Mouse (Mus musculus): ENCODE results near the gene Amigo3. TPM values are rescaled to one million over a fixed set of nuclear protein-coding genes. Genes with fewer than 3 reads are reported as not detected.
A peak's percentile ranks its signal among the peaks of the same experiment; 100 is the strongest.

The Amigo3 gene
- polyA plus RNA-seq, 1 experiment from 2014 or later, result 3.1 TPM

DNA sequence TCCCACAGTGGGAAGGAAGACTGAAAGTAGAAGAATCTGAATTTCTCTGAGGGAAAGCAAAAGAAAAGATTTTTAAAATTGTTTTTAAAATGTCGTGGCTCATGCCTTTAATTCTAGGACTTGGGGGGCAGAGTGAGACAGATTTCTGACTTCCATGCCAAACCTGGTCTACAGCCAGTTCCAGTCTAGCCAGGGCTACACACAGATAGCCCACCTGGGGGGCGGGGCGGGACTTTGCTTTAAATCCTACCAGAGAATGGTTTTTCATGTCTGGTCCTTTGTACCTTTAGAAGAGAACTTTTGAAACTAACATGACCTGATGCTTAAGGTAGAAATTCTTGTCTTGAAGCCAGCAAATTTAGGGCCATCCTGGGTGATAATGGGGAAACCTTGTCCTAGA, 29.7 kb upstream of the Amigo3 start:
- H3K36me3 ChIP-seq (ENCODE audit: insufficient read depth), result peaks cover 42% of the 10 kb centered on the region
- no peak overlapping the region for H3K9ac ChIP-seq
- no peaks in the 10 kb centered on the region for H3K4me1 ChIP-seq (ENCODE audit: insufficient read depth)
- H3K9me3 ChIP-seq (ENCODE audit: low read depth, low read length), result no peaks in the 10 kb centered on the region
- DNase-seq, result no peak
- ATAC-seq (ENCODE audit: insufficient read depth), result no peak
- H3K4me2 ChIP-seq, result no peak overlapping the region
- 85% methylated on average over 3 of the region's 3 CpGs for WGBS
- TF ChIP-seq CTCF (IDR thresholded peaks at IDR 0.05; ENCODE audit: low read depth), result no peak
- H3K4me3 ChIP-seq (ENCODE audit: low read depth, low read length), result no peak overlapping the region
- H3K27me3 ChIP-seq (ENCODE audit: insufficient read depth, low read length), result no peaks in the 10 kb centered on the region
- no peak overlapping the region for H3K27ac ChIP-seq (ENCODE audit: low read depth)

DNA sequence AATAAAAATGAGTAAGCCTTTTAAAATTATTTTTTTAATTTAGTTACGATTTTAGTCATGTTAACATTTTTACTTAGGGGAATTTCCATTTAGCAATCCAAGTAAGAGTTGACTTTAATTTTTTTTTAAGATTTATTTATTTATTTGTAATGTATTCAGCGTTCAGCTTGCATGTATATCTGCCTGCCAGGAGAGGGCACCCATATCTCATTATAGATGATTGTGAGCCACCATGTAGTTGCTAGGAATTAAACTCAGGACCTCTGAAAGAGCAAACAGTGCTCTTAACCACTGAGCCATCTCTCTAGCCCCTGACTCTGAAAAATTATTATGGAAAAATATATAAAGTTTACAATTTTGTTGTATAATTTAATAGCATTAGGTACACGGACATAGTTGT, 26.4 kb upstream of the Amigo3 start:
- DNase-seq (no peak), ATAC-seq (ENCODE audit: insufficient read depth) (no peak)
- Histone ChIP-seq H3K36me3 (ENCODE audit: insufficient read depth) (peaks cover 54% of the 10 kb centered on the region), H3K27ac (ENCODE audit: low read depth) (no peak overlapping the region), H3K4me1 (ENCODE audit: insufficient read depth) (no peaks in the 10 kb centered on the region), H3K9me3 (ENCODE audit: low read depth, low read length) (no peaks in the 10 kb centered on the region), H3K27me3 (ENCODE audit: insufficient read depth, low read length) (no peaks in the 10 kb centered on the region), H3K9ac (no peak overlapping the region), H3K4me3 (ENCODE audit: low read depth, low read length) (no peak overlapping the region), H3K4me2 (no peak overlapping the region)
- TF ChIP-seq CTCF (IDR thresholded peaks at IDR 0.05; ENCODE audit: low read depth), result peak; percentile 21; the same call in 1 of the 2 replicates
- 83% methylated on average over 3 of the region's 3 CpGs for WGBS

DNA sequence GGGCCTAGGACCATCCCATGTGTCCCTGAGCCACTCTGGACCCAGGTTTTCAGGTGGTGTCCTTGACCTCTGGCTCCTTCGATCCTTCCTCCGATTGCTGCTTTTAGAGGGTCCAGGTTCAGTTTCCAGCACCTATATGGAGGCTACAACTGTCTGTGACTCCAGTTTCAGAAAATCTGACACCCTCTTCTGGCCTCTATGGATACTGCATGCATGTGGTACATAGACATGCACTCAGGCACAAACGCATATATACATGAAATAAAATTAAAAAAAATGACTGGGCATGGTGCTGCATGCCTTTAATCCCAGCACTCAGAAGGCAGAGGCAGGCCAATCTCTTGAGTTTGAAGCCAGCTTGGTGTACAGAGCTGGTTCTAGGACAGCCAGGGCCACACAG, 25.1 kb upstream of the Amigo3 start:
- Histone ChIP-seq H3K27ac (ENCODE audit: low read depth) (no peak overlapping the region), H3K9me3 (ENCODE audit: low read depth, low read length) (no peaks in the 10 kb centered on the region), H3K4me2 (no peak overlapping the region), H3K4me1 (ENCODE audit: insufficient read depth) (no peaks in the 10 kb centered on the region), H3K4me3 (ENCODE audit: low read depth, low read length) (no peak overlapping the region), H3K36me3 (ENCODE audit: insufficient read depth) (peaks cover 64% of the 10 kb centered on the region), H3K9ac (no peak overlapping the region), H3K27me3 (ENCODE audit: insufficient read depth, low read length) (no peaks in the 10 kb centered on the region)
- ATAC-seq (ENCODE audit: insufficient read depth), result no peak
- DNase-seq, result no peak
- WGBS, result 98% methylated on average over 3 of the region's 3 CpGs
- TF ChIP-seq CTCF (IDR thresholded peaks at IDR 0.05; ENCODE audit: low read depth), result no peak

DNA sequence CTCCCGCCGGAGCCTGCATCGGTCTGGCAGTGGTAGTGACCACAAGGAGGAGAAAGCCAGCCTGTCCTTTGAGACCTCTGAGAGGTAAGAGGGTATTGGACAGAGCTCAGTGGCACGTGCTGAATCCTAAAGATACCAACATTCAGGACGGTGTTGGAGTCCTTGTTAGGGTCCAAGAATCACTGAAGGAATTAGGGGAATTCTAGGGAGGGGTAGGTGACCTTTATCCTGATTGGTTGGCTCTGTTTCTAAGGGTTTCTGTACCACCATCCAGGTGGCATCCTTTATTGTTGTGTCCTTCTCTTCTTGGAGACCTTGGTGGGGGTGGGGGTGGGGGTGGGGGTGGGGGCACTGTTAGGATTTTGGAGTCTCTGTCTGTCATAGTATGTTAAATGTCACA, 20.8 kb upstream of the Amigo3 start:
- DNase-seq (no peak), ATAC-seq (ENCODE audit: insufficient read depth) (no peak)
- Histone ChIP-seq H3K4me1 (ENCODE audit: insufficient read depth) (no peaks in the 10 kb centered on the region), H3K4me3 (ENCODE audit: low read depth, low read length) (no peak overlapping the region), H3K27ac (ENCODE audit: low read depth) (no peak overlapping the region), H3K4me2 (no peak overlapping the region), H3K9ac (no peak overlapping the region), H3K36me3 (ENCODE audit: insufficient read depth) (peaks cover 54% of the 10 kb centered on the region), H3K9me3 (ENCODE audit: low read depth, low read length) (no peaks in the 10 kb centered on the region), H3K27me3 (ENCODE audit: insufficient read depth, low read length) (no peaks in the 10 kb centered on the region)
- TF ChIP-seq CTCF (IDR thresholded peaks at IDR 0.05; ENCODE audit: low read depth), result no peak
- 85% methylated on average over 5 of the region's 5 CpGs for WGBS

- no peak overlapping the region for H3K27ac ChIP-seq (ENCODE audit: low read depth)
- DNase-seq, result no peak
These were observed 17.4 kb upstream of the Amigo3 start for GRCm38 (mm10) chr9:108035331-108036156.

GRCm38 (mm10) chr9:108044751-108045492, 8.0 kb upstream of the Amigo3 start:
- peak; percentile 9; the same call in 1 of the 2 replicates for TF ChIP-seq CTCF (IDR thresholded peaks at IDR 0.05; ENCODE audit: low read depth)
- H3K36me3 ChIP-seq (ENCODE audit: insufficient read depth), result peaks cover 60% of the 10 kb centered on the region
- H3K9ac ChIP-seq, result no peak overlapping the region
- no peak overlapping the region for H3K27ac ChIP-seq (ENCODE audit: low read depth)
- WGBS, result 92% methylated on average over 8 of the region's 8 CpGs
- DNase-seq (no peak), ATAC-seq (ENCODE audit: insufficient read depth) (no peak)
- H3K4me1 ChIP-seq (ENCODE audit: insufficient read depth), result 0 out of 2 replicates have a peak, but pooled peaks cover 3% of the 10 kb centered on the region
- no peak overlapping the region for H3K4me2 ChIP-seq
- H3K27me3 ChIP-seq (ENCODE audit: insufficient read depth, low read length), result no peaks in the 10 kb centered on the region
- no peaks in the 10 kb centered on the region for H3K9me3 ChIP-seq (ENCODE audit: low read depth, low read length)
- H3K4me3 ChIP-seq (ENCODE audit: low read depth, low read length), result no peak overlapping the region

More at GRCm38 (mm10) chr9:108035331-108036156, 17.4 kb upstream of the Amigo3 start:
- peaks cover 59% of the 10 kb centered on the region for H3K36me3 ChIP-seq (ENCODE audit: insufficient read depth)
- ATAC-seq (ENCODE audit: insufficient read depth), result no peak
- no peak overlapping the region for H3K9ac ChIP-seq
- no peaks in the 10 kb centered on the region for H3K9me3 ChIP-seq (ENCODE audit: low read depth, low read length)
- no peaks in the 10 kb centered on the region for H3K27me3 ChIP-seq (ENCODE audit: insufficient read depth, low read length)
- no peak overlapping the region for H3K4me3 ChIP-seq (ENCODE audit: low read depth, low read length)
- no peaks in the 10 kb centered on the region for H3K4me1 ChIP-seq (ENCODE audit: insufficient read depth)
- 94% methylated on average over 2 of the region's 2 CpGs for WGBS
- H3K4me2 ChIP-seq, result no peak overlapping the region
- TF ChIP-seq CTCF (IDR thresholded peaks at IDR 0.05; ENCODE audit: low read depth), result no peak

DNA sequence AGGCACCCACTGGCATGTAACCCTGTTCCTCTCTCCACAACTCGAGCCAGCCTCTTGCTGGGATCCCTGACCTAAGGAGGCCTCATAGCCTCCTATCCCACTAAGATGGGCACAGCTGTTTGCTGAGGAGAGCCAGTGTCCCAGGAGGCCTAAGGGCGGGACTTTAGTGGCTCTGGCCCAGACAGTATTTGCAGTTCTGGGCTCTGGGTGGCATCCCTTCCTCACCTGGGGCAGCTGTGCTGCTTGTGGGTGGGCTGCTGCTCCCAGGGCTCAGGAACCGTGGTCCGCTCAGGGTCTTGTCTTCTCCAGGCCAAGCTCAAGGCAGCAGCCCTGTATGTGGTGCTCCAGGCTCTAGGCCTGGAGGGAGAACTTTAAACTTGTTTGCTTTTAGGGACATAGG, 6.4 kb upstream of the Amigo3 start:
- no peak overlapping the region for H3K9ac ChIP-seq
- H3K27ac ChIP-seq (ENCODE audit: low read depth), result no peak overlapping the region
- DNase-seq (no peak), ATAC-seq (ENCODE audit: insufficient read depth) (no peak)
- no peaks in the 10 kb centered on the region for H3K9me3 ChIP-seq (ENCODE audit: low read depth, low read length)
- no peaks in the 10 kb centered on the region for H3K27me3 ChIP-seq (ENCODE audit: insufficient read depth, low read length)
- no peak overlapping the region for H3K4me2 ChIP-seq
- 0 out of 2 replicates have a peak, but pooled peaks cover 3% of the 10 kb centered on the region for H3K4me1 ChIP-seq (ENCODE audit: insufficient read depth)
- H3K36me3 ChIP-seq (ENCODE audit: insufficient read depth), result peaks cover 60% of the 10 kb centered on the region
- 85% methylated on average over 4 of the region's 4 CpGs for WGBS
- no peak overlapping the region for H3K4me3 ChIP-seq (ENCODE audit: low read depth, low read length)
- no peak for TF ChIP-seq CTCF (IDR thresholded peaks at IDR 0.05; ENCODE audit: low read depth)
